Mouse (Mus musculus) layer of hippocampus, postnatal 25 days (tissue): ENCODE data around the gene Cst11. TPM values are rescaled to one million over a fixed set of nuclear protein-coding genes. Genes with fewer than 3 reads are reported as not detected.

ENCODE experiments used
- total RNA-seq, 2 experiments: library from RNA; stranded (reverse); gene quantifications; 2 replicates each; pipeline ENCODE4 v1.2.3; 2021

Cst11 gene
- total RNA-seq, 2 experiments from 2014 or later, result not detected

Other genes with a start within 250 kb of the Cst11 start
- 10 to 100 TPM; 11.2 to 16.0 TPM for gene Nxt1, start 98.9 kb downstream of the Cst11 start, total RNA-seq
- gene Gzf1, start 90.5 kb downstream of the Cst11 start, total RNA-seq, result 10 to 100 TPM; 30.4 to 32.4 TPM
- 100 to 1,000 TPM; 300 to 310 TPM for gene Napb, start 39.0 kb downstream of the Cst11 start, total RNA-seq
- gene Cstl1, start 21.1 kb downstream of the Cst11 start, total RNA-seq, result under 1 TPM in 1 of 2 experiments, not detected in 1; 0.85 TPM
- not detected for gene 8030411F24Rik, start 10.5 kb upstream of the Cst11 start, total RNA-seq
- gene Cst12, start 17.9 kb upstream of the Cst11 start, total RNA-seq, result 1 to 10 TPM; 4.0 to 6.1 TPM
- gene Cst8, start 27.3 kb upstream of the Cst11 start, total RNA-seq, result under 1 TPM in 1 of 2 experiments, not detected in 1; 0.37 TPM
- gene Cst13, start 48.6 kb upstream of the Cst11 start, total RNA-seq, result not detected
- gene Cst9, start 63.6 kb upstream of the Cst11 start, total RNA-seq, result not detected
- gene 9230104L09Rik, start 93.5 kb upstream of the Cst11 start, total RNA-seq, result not detected
- gene Cst3, start 104.2 kb upstream of the Cst11 start, total RNA-seq, result 1,000 to 10,000 TPM; 2,237 to 2,613 TPM
- not detected for gene Gm1330, start 231.8 kb upstream of the Cst11 start, total RNA-seq
- not detected for gene Gm10750, start 245.7 kb upstream of the Cst11 start, total RNA-seq